Mouse (Mus musculus) c-Kit-positive CD71-negative TER-119-negative erythroid progenitor cells, embryonic 14.5 days (primary cell): ENCODE measurements around the gene 1700030K09Rik.

Source experiments
- DNase-seq: peaks from one replicate; pipeline ENCODE4 v3.0.0-alpha.2; 2013; ENCODE audit warnings: low read depth

The 1700030K09Rik gene

GRCm38 (mm10) chr8:72504637-72505314 is 61.1 kb downstream of the 1700030K09Rik start:
- DNase-seq, result no peak

GRCm38 (mm10) chr8:72507505-72507904 is 63.8 kb downstream of the 1700030K09Rik start:
- no peak for DNase-seq
